Mouse (Mus musculus) kidney, postnatal 36 days (tissue): ENCODE results near the gene Prph.
A peak's percentile ranks its signal among the peaks of the same experiment; 100 is the strongest.
"Not testable (repeated sequence)": the region's sequence is repeated elsewhere in the genome, so short reads cannot be mapped to it uniquely, and the experiment has no call there.

Source experiments
- DNase-seq, 2 experiments: peaks; one replicate each; pipeline ENCODE4 v3.0.0; 2021 to 2022; ENCODE audit warnings: mixed read lengths in 2 of 2

The Prph gene

DNA sequence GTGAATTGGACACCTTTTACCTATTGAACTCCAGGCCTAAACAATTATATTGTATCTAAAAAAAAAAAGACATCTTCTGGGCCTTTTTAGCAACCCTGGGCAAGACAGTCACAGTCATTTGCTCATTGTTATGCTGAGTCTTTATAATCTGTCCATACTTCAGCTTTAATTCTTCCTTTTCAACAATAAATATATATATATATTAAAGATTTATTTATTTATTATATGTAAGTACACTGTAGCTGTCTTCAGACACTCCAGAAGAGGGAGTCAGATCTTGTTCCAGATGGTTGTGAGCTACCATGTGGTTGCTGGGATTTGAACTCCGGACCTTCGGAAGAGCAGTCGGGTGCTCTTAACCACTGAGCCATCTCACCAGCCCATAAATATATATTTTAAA, 21.0 kb downstream of the Prph start:
- DNase-seq, result not testable (repeated sequence)

DNA sequence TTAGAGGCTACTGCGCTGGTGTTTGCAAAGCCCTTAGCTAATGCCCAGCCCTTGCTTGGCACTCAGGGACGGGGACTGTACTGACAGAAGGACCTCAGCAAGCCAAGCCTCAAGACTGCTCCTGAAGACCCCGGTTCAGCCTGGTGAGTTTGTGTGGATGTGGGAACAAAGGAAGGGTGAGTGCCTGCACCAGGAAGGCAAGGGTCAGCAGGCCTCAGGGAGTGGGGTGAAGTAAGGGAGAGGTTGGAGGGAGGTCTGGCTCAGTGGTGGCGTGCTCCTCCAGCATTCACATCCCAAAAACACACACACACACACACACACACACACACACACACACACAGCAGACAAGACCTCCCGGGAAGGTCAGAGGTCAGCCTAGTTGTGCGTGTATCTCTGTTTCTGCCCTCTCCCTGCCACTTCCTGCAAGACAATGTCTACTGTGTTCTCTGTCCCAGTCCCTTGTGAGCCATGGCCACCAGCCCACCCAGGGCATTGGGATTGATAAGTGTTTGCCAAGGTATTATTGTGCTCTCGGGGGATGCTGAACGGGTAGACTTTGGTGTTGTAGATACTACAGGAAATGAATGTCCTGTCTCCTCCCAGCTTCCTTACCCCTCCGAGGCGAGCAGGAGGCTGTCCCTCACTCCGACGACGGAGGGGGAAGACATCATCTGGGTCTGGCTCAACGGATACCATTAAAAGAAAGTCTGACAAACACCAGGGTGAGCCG, 23.4 kb downstream of the Prph start:
- DNase-seq, result no peak

DNA sequence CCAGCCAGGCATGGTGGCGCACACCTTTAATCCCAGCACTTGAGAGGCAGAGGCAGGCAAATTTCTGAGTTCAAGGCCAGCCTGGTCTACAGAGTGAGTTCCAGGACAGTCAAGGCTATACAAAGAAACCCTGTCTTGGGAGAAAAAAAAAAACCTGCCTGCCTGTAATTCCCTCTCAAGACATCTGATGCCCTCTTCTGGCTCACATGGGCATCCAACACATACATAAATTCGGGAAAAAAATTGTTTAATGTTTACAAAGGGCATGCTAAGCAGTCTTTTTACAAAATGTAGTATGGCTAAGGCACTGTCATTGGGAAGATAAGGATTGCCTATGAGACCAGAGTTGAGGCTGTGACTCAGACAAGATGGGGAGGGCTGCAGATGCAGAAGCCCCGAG, 24.8 kb downstream of the Prph start:
- no peak for DNase-seq

DNA sequence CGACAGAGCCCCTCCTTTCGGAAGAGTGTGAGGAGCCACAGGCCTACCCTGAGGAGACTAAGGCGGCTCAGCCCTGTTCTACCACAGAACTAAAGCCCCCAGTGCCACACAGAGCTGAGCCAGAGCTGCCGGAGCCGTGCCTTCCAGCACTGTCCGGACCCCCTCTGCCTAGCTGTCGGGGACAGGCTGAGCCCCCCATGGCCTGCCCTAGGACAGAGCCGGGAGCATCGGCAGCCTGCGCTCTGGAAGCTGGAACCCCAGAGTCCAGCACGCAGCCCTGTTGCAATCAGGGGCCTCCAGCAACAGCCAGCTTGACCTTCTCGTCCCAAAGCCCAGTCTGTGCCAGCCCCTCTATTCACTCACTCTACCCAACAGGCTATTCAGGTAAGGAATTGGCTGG, 27.3 kb downstream of the Prph start:
- no peak for DNase-seq

DNA sequence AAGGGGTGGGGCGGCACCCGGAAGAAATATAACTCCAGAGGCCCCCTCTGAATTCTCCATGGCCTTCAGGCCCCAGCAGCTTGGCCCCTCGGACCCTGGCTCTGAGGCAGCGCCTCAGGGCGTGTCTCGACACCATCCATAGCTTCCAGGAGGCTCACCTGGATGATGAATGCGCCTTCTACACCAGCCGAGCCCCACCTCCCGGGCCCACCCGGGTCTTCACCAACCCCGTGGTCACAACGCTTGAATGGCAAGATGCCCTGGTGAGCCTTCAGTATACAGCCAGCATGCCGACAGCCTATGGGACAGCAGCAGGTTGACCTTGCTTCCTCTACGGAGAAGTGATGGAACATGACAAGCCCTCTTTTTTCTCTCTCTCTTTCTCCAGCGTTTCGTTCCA, 27.9 kb downstream of the Prph start:
- no peak for DNase-seq

DNA sequence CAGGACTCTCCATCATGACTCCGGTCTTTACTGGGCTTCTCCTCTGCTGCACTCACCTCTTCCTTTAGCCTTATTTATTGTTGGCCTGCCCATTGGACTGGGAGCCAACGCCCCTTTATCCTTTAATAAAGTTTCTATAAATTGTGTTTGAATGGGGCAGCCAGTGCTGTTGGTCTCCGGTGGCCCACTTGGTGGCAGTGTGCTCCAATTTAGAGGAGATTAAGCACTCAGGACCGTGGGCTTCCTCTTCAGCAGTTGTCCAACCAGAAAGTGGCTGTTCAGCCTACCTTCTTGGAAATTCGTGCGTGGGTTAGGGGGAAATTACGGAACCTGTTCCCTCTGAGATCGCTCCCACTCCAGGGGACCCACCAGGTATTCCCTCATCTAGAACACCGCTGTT, 28.3 kb downstream of the Prph start:
- peak; percentile 57 to 86 for DNase-seq

DNA sequence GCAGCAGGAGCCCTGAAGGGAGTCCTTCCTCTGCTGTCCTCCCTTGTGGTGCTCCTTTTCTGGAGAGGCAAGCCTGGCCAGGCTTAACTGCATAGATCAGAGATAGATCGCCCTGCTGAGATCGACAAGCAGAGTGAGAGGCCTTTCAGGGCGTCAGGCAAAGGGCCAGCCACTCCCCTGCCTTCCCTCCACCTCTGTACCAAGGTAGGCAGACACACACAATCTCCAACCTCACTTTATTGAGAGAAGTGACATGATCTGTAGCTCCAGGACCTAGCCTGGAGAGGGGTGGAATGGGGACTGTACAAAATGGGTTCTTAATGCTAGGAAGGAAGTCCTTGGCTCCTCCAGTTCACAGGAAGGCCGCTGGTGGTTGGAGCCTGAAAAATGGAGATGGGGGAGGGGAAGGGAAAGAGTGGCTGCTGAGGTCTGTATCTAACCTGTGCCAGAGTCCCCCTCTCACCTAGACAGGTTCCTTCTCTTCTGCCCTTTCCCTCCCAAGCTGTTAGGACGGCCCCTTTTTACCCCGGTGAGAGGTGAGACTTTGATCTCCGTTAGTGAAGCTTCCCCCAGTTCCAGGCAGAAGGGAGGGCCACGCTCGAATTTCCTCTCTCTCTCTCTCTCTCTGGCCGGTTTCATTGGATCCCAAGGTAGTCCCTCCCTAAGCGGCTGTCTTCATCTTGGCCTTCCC, 29.0 kb downstream of the Prph start:
- DNase-seq, result peak; percentile 55 to 62

DNA sequence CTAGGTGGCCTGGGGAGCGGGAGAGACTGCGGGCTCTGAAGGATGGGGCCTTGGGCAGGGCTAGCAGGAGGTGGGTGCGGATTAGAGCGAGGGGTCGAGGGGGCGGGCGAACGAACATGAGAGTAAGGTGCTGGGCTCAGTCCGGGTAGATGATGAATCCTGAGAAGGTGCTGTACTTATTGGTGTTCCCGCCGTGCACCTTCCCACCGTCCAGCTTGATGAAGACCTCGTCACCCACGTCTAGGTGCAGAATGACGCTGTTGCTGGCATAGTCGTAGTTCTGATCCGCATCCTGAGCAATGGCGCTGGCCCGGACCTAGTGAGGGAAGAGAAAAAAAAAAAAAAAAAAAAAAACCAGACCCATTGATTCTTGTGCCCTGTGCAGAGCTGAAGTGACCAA, 29.6 kb downstream of the Prph start:
- no peak for DNase-seq

DNA sequence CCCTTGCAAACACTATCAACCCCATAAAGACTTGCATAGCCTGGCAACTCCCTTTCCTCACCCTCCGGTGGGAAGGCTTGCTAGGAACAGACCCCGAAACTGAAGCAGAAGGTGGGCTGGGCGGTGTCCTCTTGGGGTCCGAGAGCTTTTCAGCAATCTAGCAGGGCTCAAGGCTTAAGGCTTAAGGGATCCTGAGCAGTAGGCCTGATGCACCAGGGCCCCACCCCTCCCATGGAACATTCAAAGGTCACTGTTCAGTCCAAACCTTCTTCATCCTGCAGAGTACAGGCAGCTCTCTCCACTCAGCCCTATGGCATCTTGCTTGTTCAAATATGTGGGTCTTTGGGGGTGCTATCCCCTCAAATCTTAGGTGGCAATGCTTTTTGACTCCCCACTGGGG, 31.0 kb downstream of the Prph start:
- peak; percentile 44 to 65 for DNase-seq

DNA sequence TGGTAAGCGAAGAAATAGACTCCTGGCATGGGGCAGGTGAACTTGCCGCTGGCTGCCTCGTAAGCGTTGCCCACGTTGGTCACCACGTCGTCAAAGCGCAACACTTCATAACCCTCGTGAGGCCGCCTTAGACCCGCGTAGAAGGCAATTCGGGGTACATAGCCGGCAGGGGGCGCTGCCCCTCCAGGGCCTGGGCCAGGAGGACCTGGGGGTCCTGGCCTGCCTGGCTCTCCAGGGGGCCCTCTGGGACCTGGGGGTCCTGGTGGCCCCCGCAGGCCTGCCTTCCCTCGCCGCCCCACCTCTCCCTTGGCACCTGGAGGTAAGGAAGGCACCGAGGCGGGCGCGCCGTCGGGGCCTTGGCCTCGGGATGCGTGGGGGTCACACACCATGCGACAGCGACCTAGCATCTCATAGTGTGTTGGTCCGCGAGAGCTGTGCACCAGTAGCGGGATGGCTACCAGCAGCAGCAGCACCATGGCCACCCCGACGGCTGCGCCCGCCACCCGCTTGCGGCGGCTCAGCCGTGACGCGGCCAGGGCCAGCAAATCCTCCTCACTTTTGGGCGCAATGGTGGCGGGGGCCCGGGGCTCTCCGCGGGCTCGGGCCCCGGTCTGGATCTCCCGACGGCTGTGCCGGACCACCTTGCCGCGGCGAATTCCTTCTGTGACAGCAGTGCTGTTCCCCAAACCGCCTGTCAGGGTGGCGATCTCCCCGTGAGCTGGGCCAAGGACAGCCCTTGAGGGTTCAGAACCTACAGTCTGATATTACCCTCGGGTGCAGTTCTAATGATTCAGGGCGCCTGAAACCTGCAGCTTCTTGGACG, 32.5 kb downstream of the Prph start, which contains the start of gene C1ql4:
C1ql4 (minus strand) TSS at position 565 of the 823 bp plus-strand sequence.
- DNase-seq, result peak in 1 of 2 experiments; percentile 71

DNA sequence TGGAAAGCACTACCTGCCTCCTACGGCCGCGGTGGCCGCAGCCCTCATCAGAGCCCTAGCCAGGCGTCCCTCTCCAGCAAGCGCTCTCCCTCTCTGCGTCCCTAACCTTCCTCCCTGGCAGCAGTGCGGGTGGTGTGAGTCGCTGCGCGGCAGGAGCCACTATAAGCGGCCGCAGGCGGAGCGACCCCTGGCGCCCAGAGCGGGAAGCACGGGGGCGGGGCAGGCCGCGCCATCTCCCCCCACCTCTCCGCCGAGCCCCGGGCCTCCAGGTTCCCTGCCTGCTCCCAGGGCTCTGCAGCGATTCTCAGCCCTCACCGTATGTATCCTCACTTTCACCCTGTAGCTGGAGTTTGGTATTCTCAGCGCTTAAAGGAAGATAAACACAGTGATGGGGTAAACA, 33.3 kb downstream of the Prph start:
- DNase-seq, result peak; percentile 74 to 89

DNA sequence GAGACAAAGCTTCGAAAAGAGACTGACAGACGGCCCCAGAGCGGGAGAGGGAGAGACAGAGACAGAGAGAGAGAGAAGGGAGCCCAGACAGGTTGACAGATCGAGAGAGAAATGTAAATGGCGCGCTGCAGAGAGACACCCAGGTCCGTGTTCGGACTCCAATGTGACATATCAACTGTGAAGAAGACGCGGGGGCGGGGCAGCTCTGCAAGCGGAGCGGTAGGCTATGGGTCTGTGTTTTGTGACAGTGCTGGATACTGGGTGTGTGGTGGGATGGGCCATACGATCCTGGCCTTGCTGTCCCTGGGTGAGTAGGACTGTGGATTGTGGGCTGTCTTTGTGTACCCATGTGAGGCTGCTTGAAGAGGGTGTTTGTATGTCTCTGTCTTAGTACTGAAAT, 34.1 kb downstream of the Prph start:
- DNase-seq, result no peak

DNA sequence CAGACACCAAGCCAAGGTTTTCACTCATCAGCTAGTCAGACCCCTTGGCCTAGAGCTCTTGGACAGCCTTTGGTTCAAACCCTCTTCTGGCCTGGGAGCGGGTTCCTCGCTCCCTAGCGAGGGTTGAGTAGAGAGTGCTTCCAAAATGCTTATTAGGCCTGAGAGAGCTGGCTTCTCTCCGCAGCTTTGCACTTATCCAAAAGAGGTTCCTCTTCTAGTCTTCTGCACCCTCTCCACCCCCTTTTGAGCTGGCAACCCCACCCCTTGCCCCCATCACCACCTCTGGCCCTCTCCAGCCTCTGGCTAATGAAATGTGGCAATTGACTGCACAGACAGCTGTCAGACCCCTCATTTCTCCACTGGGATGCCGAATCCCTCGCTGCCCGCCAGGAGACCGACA, 37.9 kb downstream of the Prph start, which contains the start of gene Dnajc22:
Dnajc22 (plus strand) TSS at position 301 of the 400 bp plus-strand sequence.
- no peak for DNase-seq

DNA sequence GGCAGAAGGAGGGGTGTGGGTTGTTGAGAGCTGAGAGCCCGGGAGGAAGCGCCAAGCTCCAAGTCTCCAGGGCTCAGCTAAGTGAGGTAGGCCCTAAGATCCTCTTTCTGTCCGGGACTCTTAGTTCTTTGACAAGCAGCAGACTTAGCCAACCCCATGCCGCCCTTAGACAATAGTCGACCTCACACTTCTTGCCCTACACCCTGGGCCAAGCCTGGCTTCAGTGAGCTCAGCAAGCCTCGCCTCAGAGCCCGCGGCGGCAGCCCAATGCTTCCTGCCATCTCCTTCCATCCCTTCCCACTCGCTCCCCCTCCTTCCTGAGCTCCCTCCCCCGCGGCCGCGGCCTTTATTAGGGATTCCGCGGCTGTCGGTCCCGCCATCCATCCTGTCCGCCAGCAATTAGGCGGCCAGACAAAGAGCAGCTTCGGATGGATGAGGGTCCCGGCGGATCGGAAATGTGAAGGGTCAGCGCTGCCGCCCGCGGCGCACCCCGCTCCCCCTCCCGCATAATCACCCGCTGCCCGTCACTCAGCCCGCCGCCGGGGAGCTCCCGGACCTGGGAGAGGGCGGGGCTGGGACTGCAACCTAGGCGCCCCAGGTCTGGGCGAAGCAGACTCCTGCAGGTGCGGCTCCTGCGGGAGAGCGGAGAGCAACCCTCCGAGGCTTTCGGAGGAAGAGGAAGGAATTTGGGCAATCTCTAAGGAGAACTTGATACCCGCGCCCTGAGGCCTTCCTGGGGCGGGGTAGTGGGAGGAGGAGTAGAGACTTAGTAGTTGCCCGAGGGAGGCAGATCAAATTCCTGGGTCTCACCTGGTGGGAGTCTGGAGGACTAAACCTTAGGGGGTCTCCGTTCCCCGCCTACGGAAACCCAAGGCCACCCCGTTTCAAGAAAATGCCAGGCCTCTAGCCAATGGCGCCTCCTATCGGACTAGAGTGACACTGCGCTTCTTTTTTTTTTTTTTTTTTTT, 38.6 kb downstream of the Prph start:
- peak in 1 of 2 experiments; percentile 58 for DNase-seq

DNA sequence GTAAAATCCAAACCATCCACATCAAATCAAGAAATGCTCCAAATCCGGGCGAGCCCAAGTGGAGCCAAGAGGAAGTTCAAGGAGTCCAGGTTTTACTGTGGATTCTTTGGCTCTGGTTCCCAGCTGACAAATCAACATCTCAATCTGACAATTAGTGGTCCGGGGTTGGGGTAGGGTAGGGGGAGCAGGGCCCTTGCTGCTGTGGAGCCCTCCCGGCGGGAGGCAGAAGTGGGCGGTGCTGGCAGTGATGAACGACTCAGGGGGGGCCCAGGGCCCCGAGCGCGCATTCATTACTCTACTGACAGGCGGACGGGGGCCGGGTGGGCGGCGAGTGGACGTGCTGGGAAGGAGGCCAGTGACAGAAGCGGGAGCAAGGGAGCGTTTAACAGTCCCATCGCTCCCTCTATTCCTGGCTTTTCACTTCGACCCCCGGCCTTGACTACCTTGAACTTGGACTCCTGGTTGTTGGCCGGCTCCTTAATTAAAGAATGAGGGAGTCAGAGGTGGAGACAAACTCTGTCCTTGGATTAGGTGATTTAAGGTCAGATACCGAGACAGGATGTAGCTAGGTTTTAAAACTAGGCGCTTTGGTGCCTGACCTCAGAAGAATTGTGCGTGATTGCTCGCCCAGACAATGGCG, 39.8 kb downstream of the Prph start:
- no peak for DNase-seq

DNA sequence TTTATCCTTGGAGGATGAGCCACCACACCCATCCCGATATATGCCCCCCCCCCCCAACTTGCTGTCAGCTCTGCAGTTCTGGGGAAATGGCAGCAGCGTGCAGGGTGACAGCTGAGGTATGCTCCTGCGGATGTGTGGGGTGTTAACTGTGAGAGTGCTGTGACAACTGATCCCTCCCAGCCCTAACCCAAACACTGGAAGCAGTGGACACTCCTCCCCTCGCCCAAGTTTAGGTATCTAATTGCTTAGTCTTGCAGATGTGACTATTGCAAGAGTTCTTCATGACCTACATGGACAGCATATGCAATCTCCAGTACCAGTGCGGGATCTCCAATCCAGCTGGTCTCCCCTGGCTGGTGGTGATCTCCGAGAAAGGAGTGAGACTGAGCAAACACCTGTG, 40.4 kb downstream of the Prph start:
- DNase-seq, result no peak

DNA sequence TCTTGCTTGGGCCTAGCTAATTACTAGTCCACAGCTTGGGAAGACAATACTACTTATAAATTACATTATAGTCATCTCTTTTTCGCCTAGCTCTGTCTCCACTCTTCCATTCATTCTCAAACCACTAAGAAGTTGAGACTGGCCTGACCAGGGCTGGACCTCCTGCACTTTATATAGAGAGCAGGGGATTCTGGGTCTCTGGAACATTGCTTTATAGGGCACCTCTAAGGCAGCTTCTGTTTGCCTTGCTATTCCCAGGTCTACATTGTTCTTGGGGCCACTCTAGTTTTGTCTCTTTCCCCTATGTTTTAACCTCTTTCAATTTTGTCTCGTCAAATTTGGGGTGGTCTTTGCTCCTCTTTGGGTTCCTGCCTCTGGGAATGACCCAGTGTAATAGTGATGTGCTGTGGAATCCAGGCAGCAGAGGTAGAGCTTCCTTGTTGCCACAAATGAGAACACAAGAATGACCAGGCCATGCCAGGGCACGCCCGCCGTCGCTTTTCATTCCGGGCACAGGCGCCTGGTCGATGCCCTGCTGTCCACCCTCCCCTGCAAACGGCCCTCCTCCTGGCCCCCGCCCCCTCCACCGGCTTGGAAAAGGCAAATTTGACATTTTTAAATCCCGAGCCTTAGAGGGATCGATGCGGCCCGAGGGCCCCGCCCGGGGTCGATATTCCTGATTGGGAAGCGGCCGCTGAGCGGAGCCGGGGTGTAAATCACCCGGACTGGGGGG, 41.3 kb downstream of the Prph start:
- DNase-seq, result peak in 1 of 2 experiments; percentile 73

DNA sequence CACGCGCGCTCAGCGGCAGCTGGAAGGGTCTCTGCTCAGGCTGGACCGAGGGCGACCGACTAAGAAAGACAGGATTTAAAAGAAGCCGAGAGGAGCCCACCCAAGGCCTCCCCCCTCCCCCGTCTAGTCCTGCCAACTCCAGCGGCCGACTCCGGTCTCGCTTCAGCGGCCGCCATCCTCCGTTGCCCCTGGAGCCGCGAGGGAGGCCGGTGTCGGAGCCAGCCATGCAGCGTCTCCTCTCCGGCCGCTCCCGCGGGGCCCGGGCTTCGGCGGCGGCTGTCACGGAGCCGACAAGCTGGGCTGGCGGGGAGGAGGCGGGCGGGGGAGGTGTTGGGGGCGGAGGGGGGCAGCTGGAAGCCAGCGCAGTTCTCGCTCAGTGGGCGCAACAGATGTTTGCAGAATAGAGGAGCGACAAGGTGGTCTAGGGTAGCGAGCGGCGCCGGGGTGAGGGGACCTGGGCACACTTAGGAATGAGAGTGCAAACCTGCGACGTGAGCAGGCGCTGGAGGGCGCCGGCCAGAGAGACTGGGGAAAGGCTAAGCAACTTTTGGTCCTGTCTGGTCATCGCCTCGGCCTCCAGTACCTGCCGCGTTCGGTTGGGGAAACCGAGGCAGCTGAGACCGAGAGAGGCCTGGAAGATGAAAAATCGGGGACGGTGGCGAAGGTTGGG, 42.0 kb downstream of the Prph start:
- DNase-seq, result peak; percentile 62 to 85

DNA sequence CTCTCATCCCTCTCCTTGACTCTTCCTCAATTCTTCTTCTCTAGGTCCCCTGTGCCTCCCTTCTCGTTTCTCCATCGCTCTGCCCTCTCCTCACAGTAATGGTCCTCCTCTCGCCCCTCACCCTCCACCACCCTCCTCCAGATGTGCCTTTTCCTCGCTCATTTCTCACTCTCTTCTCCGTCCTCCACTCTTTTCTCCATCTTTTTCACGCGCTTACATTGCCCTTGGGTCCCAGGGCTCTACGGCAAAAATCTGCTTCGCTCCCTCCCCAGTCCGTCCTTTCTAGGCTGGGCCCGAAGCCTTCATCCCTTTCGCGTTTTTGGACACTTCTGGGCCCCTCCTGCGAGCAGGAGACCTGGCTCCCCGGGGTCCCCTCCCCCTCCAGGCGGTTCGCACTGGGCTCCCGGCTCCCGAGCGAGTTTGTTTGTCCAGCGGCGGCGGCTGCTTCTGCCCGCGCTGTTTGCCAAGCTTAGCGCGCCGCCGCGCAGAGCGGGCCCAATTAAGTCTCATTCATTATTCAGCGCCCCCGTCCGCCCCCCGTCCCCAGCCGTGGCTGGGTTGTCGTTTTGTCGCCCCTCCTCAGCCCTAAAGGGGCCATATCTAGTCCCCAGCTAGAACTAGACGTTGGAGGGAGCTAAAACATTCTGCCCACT, 43.0 kb downstream of the Prph start:
- peak in 1 of 2 experiments; percentile 77 for DNase-seq

DNA sequence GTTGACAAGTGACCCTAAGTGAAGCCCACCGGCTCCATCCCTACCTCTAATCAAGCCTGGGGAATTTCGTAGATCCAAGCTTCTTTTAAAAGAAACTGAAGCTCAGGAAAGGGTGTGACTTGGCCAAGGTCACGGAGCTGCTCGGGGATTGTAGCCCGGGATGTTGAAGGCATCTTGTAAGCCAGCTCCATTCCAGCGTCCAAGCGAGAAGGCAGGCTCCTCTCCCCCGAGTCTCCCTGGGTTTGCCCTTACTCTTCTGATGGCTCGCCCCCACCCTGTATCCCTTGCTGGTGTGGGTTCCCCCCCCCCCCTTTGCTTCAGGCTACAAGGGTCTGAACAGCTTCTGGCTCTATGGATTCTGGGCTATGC, 43.5 kb downstream of the Prph start:
- peak in 1 of 2 experiments; percentile 33 for DNase-seq
